In the genomic region with DNA sequence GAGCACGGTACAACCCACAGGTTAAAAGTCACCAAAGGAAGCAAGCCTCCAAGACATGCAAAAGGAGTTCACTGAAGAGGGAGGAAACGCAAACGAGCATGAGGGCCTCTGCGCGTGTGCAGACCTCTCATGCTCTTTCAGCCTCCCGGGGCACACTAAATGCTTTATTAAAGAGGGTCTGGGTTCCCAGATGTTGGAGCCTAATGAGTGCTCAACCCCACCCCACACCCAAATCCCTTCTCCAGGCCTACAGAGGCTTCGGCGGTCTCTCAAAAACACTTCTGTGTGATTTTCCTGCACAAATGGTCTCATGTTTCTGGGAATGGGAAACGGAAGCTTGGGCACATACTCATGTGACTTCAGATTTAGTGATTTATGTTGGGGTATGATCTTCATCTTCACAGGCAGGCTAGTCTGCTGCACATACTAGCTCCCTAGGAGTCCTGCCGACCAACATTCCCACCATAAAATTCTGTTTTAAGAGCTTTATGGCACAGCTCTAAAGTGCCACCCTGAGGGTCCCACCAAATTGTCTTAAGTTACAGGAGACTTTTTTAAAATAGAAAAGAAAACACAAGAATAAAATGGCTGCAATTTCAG, we compare ENCODE assay signal across 31 mouse cellular contexts.
DNase-seq lines count a peak whose midpoint lies in the region; ATAC-seq lines count a peak whose summit lies in the region.
"Had no signal": no experiment of that assay in that cellular context is flagged by ENCODE, and none has a peak within 500 bp of the region (broad histone marks: within the 10 kb centered on the region; RNA-seq: fewer than 3 reads in every experiment).

No protein-coding gene starts in this region.

- no peak for ATAC-seq in lung, embryonic 16.5 days (ENCODE audit: low read depth)
- peak; percentile 78 for ATAC-seq in limb, embryonic 11.5 days (ENCODE audit: insufficient number of reproducible peaks, low FRiP score, low TSS enrichment, low read depth)
- ATAC-seq: forebrain, embryonic 13.5 days; hindbrain, postnatal 0 days; intestine, postnatal 0 days; liver, embryonic 12.5 days; liver, postnatal 0 days; lung, postnatal 0 days had no signal

- H3K27ac ChIP-seq in lung, embryonic 16.5 days (ENCODE audit: low read length) = peak overlapping the region; percentile 20; the same call in 1 of the 2 replicates
- H3K27ac ChIP-seq in limb, embryonic 11.5 days (replicated peaks; ENCODE audit: low read depth, low read length) = peak overlapping the region; percentile 59
- H3K27ac ChIP-seq: forebrain, embryonic 13.5 days; hindbrain, postnatal 0 days; left cerebral cortex, adult 2 months; liver, embryonic 12.5 days; macrophage; neural tube, embryonic 12.5 days had no signal

- H3K4me2 ChIP-seq in lung, embryonic 16.5 days (ENCODE audit: low read depth, low read length) = no peak overlapping the region
- no peak overlapping the region for H3K4me2 ChIP-seq in limb, embryonic 11.5 days (ENCODE audit: low read depth, severe bottlenecking)
- H3K4me2 ChIP-seq: forebrain, embryonic 13.5 days; heart, embryonic 12.5 days; liver, embryonic 12.5 days; neural tube, embryonic 12.5 days had no signal

- H3K27me3 ChIP-seq in lung, embryonic 16.5 days (ENCODE audit: control insufficient read depth, insufficient read depth, low read depth, low read length) = no peaks in the 10 kb centered on the region
- H3K27me3 ChIP-seq in limb, embryonic 11.5 days (ENCODE audit: control insufficient read depth, insufficient read depth, low read length) = no peaks in the 10 kb centered on the region
- H3K27me3 ChIP-seq: heart, embryonic 12.5 days; liver, embryonic 12.5 days; neural tube, embryonic 12.5 days had no signal

- no peaks in the 10 kb centered on the region for H3K36me3 ChIP-seq in lung, embryonic 16.5 days (ENCODE audit: control insufficient read depth, insufficient read depth, low read length)
- H3K36me3 ChIP-seq in limb, embryonic 11.5 days (ENCODE audit: control insufficient read depth, insufficient read depth, low read length) = no peaks in the 10 kb centered on the region
- H3K36me3 ChIP-seq: G1E; liver, embryonic 12.5 days; neural tube, embryonic 12.5 days had no signal

- no peak overlapping the region for H3K4me3 ChIP-seq in lung, embryonic 16.5 days (ENCODE audit: low read length)
- no peak overlapping the region for H3K4me3 ChIP-seq in limb, embryonic 11.5 days (ENCODE audit: low read depth, low read length)
- H3K4me3 ChIP-seq: forebrain, embryonic 13.5 days; heart, embryonic 12.5 days; left cerebral cortex, adult 2 months; liver, embryonic 12.5 days; myocyte; neural tube, embryonic 12.5 days had no signal

- H3K4me1 ChIP-seq in lung, embryonic 16.5 days (replicated peaks; ENCODE audit: control insufficient read depth, insufficient read depth, low read length) = no peaks in the 10 kb centered on the region
- peaks cover 11% of the 10 kb centered on the region for H3K4me1 ChIP-seq in limb, embryonic 11.5 days (ENCODE audit: control insufficient read depth, insufficient read depth, low read length)
- H3K4me1 ChIP-seq: forebrain, embryonic 13.5 days; neural tube, embryonic 12.5 days had no signal

- no peaks in the 10 kb centered on the region for H3K9me3 ChIP-seq in lung, embryonic 16.5 days (ENCODE audit: control insufficient read depth, low read length)
- no peaks in the 10 kb centered on the region for H3K9me3 ChIP-seq in limb, embryonic 11.5 days (ENCODE audit: control insufficient read depth, low read length)
- H3K9me3 ChIP-seq: forebrain, embryonic 13.5 days; heart, embryonic 12.5 days; liver, embryonic 12.5 days; neural tube, embryonic 12.5 days had no signal

- WGBS in lung, embryonic 16.5 days = 66% methylated on average over 10 of the region's 10 CpGs
- WGBS in limb, embryonic 11.5 days = 6% methylated on average over 10 of the region's 10 CpGs

- peak; percentile 47 for DNase-seq in embryo, embryonic 11 days
- no peak for DNase-seq in embryo, embryonic 9.5 days (ENCODE audit: extremely low spot score)
- DNase-seq in lung, postnatal 10 days = no peak
- peak; percentile 75 for DNase-seq in limb, embryonic 11.5 days (ENCODE audit: low spot score)
- peak; percentile 50 for DNase-seq in mesoderm, embryonic 11.5 days (ENCODE audit: low read depth, low spot score)
- DNase-seq in layer of hippocampus, postnatal 36 days = no peak
- DNase-seq in right cerebral cortex, postnatal 14 days = no peak
- DNase-seq: adrenal gland, adult 8-10 months; cerebellum, adult 8-10 months; cerebellum, postnatal 25 days; gastrocnemius, postnatal 25 days; heart, adult 18-20 months; heart, postnatal 4 days; kidney, postnatal 25 days; liver, postnatal 0 days; right cerebral cortex, adult 18-20 months; right cerebral cortex, postnatal 4 days; thymus, adult 2 months; thymus, postnatal 4 days had no signal

- no peak overlapping the region for H3K9ac ChIP-seq in lung, embryonic 16.5 days (ENCODE audit: low read length)
- H3K9ac ChIP-seq in limb, embryonic 11.5 days (ENCODE audit: low read length) = no peak overlapping the region
- H3K9ac ChIP-seq: forebrain, embryonic 13.5 days; heart, embryonic 12.5 days; liver, embryonic 12.5 days; liver, postnatal 0 days; neural tube, embryonic 12.5 days had no signal

Comparison
In these comparisons a context has a peak if more than half of its experiments do, and no peak if none do; other contexts are left out.
1. DNase-seq: peak in embryo, embryonic 11 days (single experiment), limb, embryonic 11.5 days (single experiment) and mesoderm, embryonic 11.5 days (single experiment); none in embryo, embryonic 9.5 days (single experiment), lung, postnatal 10 days (single experiment), layer of hippocampus, postnatal 36 days (0 of 2) and right cerebral cortex, postnatal 14 days (single experiment).